Mouse (Mus musculus) stomach, postnatal 0 days (tissue): ENCODE measurements at regions not wholly inside any gene's neighbourhood (a gene's known extent, or its start where the extent isn't known, plus 50 kb on each side); places are given as distances from the start of the nearest gene placed in this dataset.
A peak's percentile ranks its signal among the peaks of the same experiment; 100 is the strongest.

Source experiments
- ATAC-seq: fragments of 200-750 bp; cut with Nextera tagmentation; 2 replicates; pipeline ENCODE4 v1.8.0; 2017; ENCODE audit not compliant: low FRiP score, low TSS enrichment
- DNase-seq: peaks from one replicate; pipeline ENCODE4 v3.0.0-alpha.2; 2016; ENCODE audit warnings: low spot score
- H3K27ac ChIP-seq: fragments of 300-500 bp; sonication (generic); replicated peaks from 2 replicates; pipeline ENCODE4 v1.5.1; 2014; ENCODE audit warnings: mild to moderate bottlenecking, control low read depth
- H3K27me3 ChIP-seq: fragments of 300-500 bp; sonication (generic); 2 replicates; pipeline ENCODE4 v1.6.1; 2014; ENCODE audit warnings: low read length; ENCODE audit not compliant: control insufficient read depth, insufficient read depth
- H3K36me3 ChIP-seq: fragments of 300-500 bp; sonication (generic); 2 replicates; pipeline ENCODE4 v1.6.1; 2014; ENCODE audit warnings: low read length, mixed read lengths; ENCODE audit not compliant: control insufficient read depth, insufficient read depth
- H3K4me1 ChIP-seq: fragments of 300-500 bp; sonication (generic); replicated peaks from 2 replicates; pipeline ENCODE4 v1.6.1; 2014; ENCODE audit warnings: antibody characterized with exemption; ENCODE audit not compliant: control insufficient read depth, insufficient read depth
- H3K4me2 ChIP-seq: fragments of 300-500 bp; sonication (generic); replicated peaks from 2 replicates; pipeline ENCODE4 v1.6.1; 2014; ENCODE audit warnings: low read depth, mild to moderate bottlenecking, control low read depth, moderate library complexity
- H3K4me3 ChIP-seq: fragments of 300-500 bp; sonication (generic); 2 replicates; pipeline ENCODE4 v1.5.1; 2014; ENCODE audit warnings: low read depth, low read length, control low read depth
- H3K9ac ChIP-seq: fragments of 300-500 bp; sonication (generic); 2 replicates; pipeline ENCODE4 v1.6.1; 2014; ENCODE audit warnings: mild to moderate bottlenecking, low read length, control low read depth, mixed read lengths
- H3K9me3 ChIP-seq: fragments of 300-500 bp; sonication (generic); 2 replicates; pipeline ENCODE4 v1.6.1; 2016; ENCODE audit warnings: low read length; ENCODE audit not compliant: control insufficient read depth
- CTCF ChIP-seq: IDR thresholded peaks from 2 replicates; pipeline ENCODE4 v1.5.1; 2016; ENCODE audit warnings: antibody characterized with exemption, low read depth, mild to moderate bottlenecking, moderate library complexity
- EP300 ChIP-seq: optimal IDR thresholded peaks from 2 replicates; pipeline ENCODE3; 2016; ENCODE audit warnings: antibody characterized with exemption
- WGBS: fragments of 180-500 bp; shearing (Covaris S2); extraction: QIAGEN DNeasy Blood & Tissue Kit; methylation state at CpG from one replicate; pipeline ENCODE4 v1.1.7; 2014; 5-methylcytosine and 5-hydroxymethylcytosine counted together

DNA sequence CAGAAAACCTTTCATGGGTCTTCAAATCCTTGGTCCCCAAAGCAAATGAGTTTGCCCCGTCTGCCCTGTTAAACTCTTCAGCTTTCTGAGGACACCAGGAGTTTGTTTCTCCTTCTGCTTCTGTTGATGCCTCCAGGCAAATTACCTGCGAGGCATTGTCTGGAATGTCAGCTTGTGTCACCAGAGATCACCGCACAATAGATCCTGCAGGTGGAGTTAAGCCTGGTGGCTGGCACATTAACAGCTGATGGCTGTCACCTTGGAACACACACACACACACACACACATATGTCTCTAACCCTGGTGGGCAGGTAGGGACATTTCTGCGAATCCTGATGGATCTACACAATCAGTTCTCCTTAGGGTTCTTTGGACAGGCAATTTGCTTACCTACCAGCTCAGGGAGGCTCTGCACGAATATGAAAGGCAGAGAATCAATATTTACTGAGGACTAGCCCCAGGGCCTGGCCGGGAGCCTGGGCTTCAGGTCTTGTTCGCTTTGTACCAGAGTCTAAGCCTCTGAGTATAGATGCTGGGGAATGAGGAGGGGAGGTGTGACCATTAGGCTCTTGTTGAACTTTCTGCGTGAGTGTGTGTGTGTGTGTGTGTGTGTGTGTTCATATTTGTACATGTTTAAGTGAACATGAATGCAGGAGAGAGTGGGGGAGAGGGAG, 143.4 kb downstream of the Inhbb start:
- no peak overlapping the region for H3K4me3 ChIP-seq
- H3K36me3 ChIP-seq = no peaks in the 10 kb centered on the region
- no peaks in the 10 kb centered on the region for H3K27me3 ChIP-seq
- DNase-seq (peak; percentile 81), ATAC-seq (peak; percentile 92)
- peak overlapping the region; percentile 53 for H3K27ac ChIP-seq
- H3K4me1 ChIP-seq = no peaks in the 10 kb centered on the region
- no peak overlapping the region for H3K9ac ChIP-seq
- H3K4me2 ChIP-seq = no peak overlapping the region
- TF ChIP-seq CTCF = 0 out of 2 replicates have a peak, but pooled peaks have one; percentile 18
- TF ChIP-seq EP300 = no peak
- 50% methylated on average over 8 of the region's 8 CpGs for WGBS
- H3K9me3 ChIP-seq = no peaks in the 10 kb centered on the region

DNA sequence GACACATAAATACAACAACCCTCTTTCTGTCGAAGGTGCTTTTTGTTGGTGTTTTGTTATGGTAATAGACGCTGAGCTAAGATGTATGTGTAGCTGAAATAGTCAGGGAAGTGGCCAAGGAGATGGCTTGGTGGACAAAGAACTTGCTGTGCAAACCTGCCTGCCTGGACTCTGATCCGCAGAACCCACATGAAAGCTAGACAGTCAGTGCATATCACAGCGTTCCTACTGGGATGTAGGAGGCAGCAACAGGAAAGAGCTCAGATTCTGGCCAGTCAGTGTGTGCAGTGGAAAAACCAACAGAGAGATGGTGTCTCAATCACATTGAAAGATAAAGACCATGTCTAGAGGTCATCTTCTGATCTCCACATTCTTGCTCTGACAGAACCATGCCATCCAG, 144.1 kb downstream of the Inhbb start:
- H3K27ac ChIP-seq = no peak overlapping the region
- 67% methylated on average over 4 of the region's 4 CpGs for WGBS

DNA sequence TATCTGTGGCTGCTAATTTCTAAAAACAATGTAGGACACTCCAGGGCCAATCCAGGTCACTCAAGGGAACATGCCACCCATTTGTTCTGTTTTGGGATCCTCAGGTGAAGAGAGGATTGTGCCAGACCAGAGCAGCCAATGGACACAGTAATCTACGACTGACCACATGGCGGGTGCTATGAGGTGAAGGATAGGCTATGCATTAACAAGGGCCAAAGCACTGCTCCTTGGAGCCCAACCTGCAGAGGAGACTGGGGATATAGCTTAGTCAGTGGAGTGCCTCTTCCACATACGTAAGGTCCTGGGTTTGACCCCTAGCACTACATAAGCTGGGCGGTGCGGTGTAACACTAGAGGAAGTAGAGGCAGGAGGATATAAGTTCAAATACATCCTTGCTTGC, 156.0 kb downstream of the Inhbb start:
- H3K4me3 ChIP-seq = no peak overlapping the region
- H3K4me1 ChIP-seq = no peaks in the 10 kb centered on the region
- H3K4me2 ChIP-seq = no peak overlapping the region
- H3K27ac ChIP-seq = no peak overlapping the region
- no peak for DNase-seq
- H3K9ac ChIP-seq = no peak overlapping the region
- WGBS = 95% methylated on average over 5 of the region's 5 CpGs
- no peaks in the 10 kb centered on the region for H3K36me3 ChIP-seq
- H3K9me3 ChIP-seq = no peaks in the 10 kb centered on the region
- no peaks in the 10 kb centered on the region for H3K27me3 ChIP-seq
- ATAC-seq = no peak
- no peak for TF ChIP-seq CTCF
- no peak for TF ChIP-seq EP300

More for the DNA sequence above, 144.1 kb downstream of the Inhbb start:
- Histone ChIP-seq H3K36me3 (no peaks in the 10 kb centered on the region), H3K4me3 (no peak overlapping the region), H3K9me3 (no peaks in the 10 kb centered on the region), H3K4me1 (no peaks in the 10 kb centered on the region), H3K4me2 (no peak overlapping the region), H3K27me3 (no peaks in the 10 kb centered on the region), H3K9ac (no peak overlapping the region)
- ATAC-seq (peak; percentile 52), DNase-seq (peak; percentile 53)
- TF ChIP-seq EP300 (no peak), CTCF (no peak)

DNA sequence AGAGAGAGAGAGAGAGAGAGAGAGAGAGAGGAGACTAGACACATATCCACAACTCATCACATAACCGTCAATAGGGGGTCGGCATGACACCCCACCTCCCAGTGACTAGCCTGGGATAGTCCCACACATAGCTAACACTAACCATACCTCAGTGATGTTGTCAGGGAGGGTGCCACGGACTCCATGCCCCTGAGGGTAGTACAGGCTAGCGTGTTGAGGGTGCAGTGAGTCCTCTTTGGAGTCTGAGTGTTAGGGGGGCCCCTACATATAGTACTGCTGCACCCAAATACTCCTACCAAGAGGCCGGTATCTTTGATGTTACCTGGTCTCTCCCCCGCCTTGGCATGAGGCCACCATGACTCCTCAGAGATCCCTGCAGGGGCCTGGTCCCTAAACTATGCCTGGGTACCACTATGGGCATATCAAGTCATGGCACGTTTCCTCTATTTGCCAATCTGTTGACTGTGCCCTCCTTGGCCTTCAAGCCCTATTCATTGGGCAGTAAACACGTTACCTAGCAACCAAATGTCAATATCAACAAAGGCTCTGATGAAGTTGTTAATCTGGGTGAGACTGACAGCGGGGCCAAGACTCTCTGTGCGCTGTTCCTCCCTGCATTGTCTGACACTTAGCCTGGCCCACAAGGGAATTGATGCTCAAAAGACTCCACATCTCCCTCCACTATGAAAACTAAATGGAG, 156.7 kb downstream of the Inhbb start:
- Histone ChIP-seq H3K36me3 (no peaks in the 10 kb centered on the region), H3K27me3 (no peaks in the 10 kb centered on the region), H3K9ac (no peak overlapping the region), H3K27ac (no peak overlapping the region), H3K4me2 (no peak overlapping the region), H3K9me3 (no peaks in the 10 kb centered on the region), H3K4me3 (no peak overlapping the region), H3K4me1 (no peaks in the 10 kb centered on the region)
- ATAC-seq (no peak; the same call in 1 of the 2 replicates), DNase-seq (no peak)
- WGBS = 70% methylated on average over 10 of the region's 10 CpGs
- TF ChIP-seq EP300 (no peak), CTCF (no peak)

DNA sequence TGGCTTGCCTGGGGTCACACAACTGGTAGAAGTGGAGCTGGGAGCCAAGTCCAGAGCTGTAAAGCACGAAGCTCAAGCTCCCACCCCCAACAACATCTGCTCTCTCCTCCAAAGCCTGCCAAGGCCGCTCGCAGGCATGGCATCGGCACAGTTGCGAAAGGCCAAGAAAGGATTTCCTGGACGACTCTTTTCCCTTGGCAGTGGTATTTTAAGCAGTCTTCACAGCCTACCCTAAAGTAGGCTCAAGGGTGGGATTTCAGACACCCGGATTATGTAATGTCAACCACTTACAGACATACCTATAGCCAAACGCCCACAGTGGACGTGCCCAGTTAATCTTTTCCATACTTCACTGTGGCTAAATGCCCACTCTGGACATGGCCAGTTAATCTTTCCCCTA, 162.6 kb downstream of the Inhbb start:
- no peak overlapping the region for H3K4me2 ChIP-seq
- 77% methylated on average over 9 of the region's 9 CpGs for WGBS
- H3K27ac ChIP-seq = no peak overlapping the region
- H3K4me1 ChIP-seq = no peaks in the 10 kb centered on the region
- no peak for DNase-seq
- TF ChIP-seq EP300 (no peak), CTCF (no peak)
- no peak overlapping the region for H3K4me3 ChIP-seq
- H3K9me3 ChIP-seq = no peaks in the 10 kb centered on the region
- H3K36me3 ChIP-seq = no peaks in the 10 kb centered on the region
- ATAC-seq = no peak
- H3K9ac ChIP-seq = no peak overlapping the region
- no peaks in the 10 kb centered on the region for H3K27me3 ChIP-seq

DNA sequence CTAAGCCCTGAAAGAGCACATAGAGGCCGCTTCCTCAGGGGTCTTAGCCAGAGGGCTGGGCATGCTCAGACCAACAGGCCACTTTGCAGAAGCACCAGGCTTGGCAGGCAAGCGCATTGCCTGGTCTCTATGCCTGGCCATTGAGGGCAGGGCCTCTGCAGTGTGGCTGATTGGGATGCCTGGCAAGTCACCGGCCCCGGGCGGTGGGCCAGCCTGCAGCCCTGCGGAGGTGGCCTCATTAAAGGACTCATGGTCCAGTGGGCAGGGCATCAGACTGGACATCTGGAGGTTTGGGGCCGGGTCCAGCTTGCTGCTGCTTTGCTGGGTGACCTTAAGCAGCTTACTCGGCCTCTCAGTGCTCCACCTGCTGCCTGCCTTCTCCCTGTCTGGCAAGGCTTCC, 165.3 kb downstream of the Inhbb start:
- no peak for ATAC-seq
- Histone ChIP-seq H3K9me3 (no peaks in the 10 kb centered on the region), H3K27ac (no peak overlapping the region), H3K4me2 (no peak overlapping the region), H3K36me3 (no peaks in the 10 kb centered on the region), H3K27me3 (no peaks in the 10 kb centered on the region), H3K9ac (no peak overlapping the region), H3K4me3 (no peak overlapping the region), H3K4me1 (no peaks in the 10 kb centered on the region)
- DNase-seq = no peak
- 85% methylated on average over 8 of the region's 8 CpGs for WGBS
- TF ChIP-seq CTCF (no peak), EP300 (no peak)
